Mouse (Mus musculus): ENCODE results near the gene Ifne. TPM values are rescaled to one million over a fixed set of nuclear protein-coding genes. Genes with fewer than 3 reads are reported as not detected.

The Ifne gene
- polyA plus RNA-seq, 1 experiment from 2014 or later, result not detected

- no peaks in the 10 kb centered on the region for H3K4me1 ChIP-seq (replicated peaks)
- H3K9me3 ChIP-seq, result no peaks in the 10 kb centered on the region
- H3K9ac ChIP-seq, result no peak overlapping the region
- H3K4me2 ChIP-seq, result no peak overlapping the region
- WGBS, result 92% methylated on average over 10 of the region's 10 CpGs
- no peak overlapping the region for H3K4me3 ChIP-seq
- no peak for ATAC-seq (ENCODE audit: low read depth)
- H3K36me3 ChIP-seq, result no peaks in the 10 kb centered on the region
- no peaks in the 10 kb centered on the region for H3K27me3 ChIP-seq
- H3K27ac ChIP-seq (replicated peaks), result no peak overlapping the region
Observed at GRCm38 (mm10) chr4:88909600-88910534, 29.9 kb upstream of the Ifne start.

- Histone ChIP-seq H3K4me1 (replicated peaks) (no peaks in the 10 kb centered on the region), H3K27me3 (no peaks in the 10 kb centered on the region), H3K4me2 (no peak overlapping the region), H3K36me3 (no peaks in the 10 kb centered on the region), H3K27ac (replicated peaks) (no peak overlapping the region), H3K9ac (no peak overlapping the region), H3K4me3 (no peak overlapping the region), H3K9me3 (no peaks in the 10 kb centered on the region)
- no peak for ATAC-seq (ENCODE audit: low read depth)
Observed at GRCm38 (mm10) chr4:88893201-88893754, 13.3 kb upstream of the Ifne start.

- Histone ChIP-seq H3K36me3 (no peaks in the 10 kb centered on the region), H3K4me2 (no peak overlapping the region), H3K9me3 (no peaks in the 10 kb centered on the region), H3K4me1 (replicated peaks) (no peaks in the 10 kb centered on the region), H3K27me3 (no peaks in the 10 kb centered on the region), H3K27ac (replicated peaks) (no peak overlapping the region), H3K9ac (no peak overlapping the region), H3K4me3 (no peak overlapping the region)
- ATAC-seq (ENCODE audit: low read depth), result no peak
Observed at GRCm38 (mm10) chr4:88888236-88888635, 8.2 kb upstream of the Ifne start.

- no peak overlapping the region for H3K4me2 ChIP-seq
- WGBS, result 80% methylated on average over 4 of the region's 4 CpGs
- ATAC-seq (ENCODE audit: low read depth), result no peak
Observed at GRCm38 (mm10) chr4:88878772-88879171, 1.2 kb downstream of the Ifne start.

GRCm38 (mm10) chr4:88878246-88878645 is 1.8 kb downstream of the Ifne start:
- no peak overlapping the region for H3K9ac ChIP-seq
- no peaks in the 10 kb centered on the region for H3K4me1 ChIP-seq (replicated peaks)
- WGBS, result 41% methylated on average over 10 of the region's 10 CpGs
- ATAC-seq (ENCODE audit: low read depth), result no peak
- H3K4me2 ChIP-seq, result no peak overlapping the region
- no peak overlapping the region for H3K4me3 ChIP-seq
- H3K27ac ChIP-seq (replicated peaks), result no peak overlapping the region
- no peaks in the 10 kb centered on the region for H3K27me3 ChIP-seq
- H3K9me3 ChIP-seq, result no peaks in the 10 kb centered on the region
- H3K36me3 ChIP-seq, result no peaks in the 10 kb centered on the region

More at GRCm38 (mm10) chr4:88878772-88879171, 1.2 kb downstream of the Ifne start:
- Histone ChIP-seq H3K27me3 (no peaks in the 10 kb centered on the region), H3K9ac (no peak overlapping the region), H3K4me1 (replicated peaks) (no peaks in the 10 kb centered on the region), H3K9me3 (no peaks in the 10 kb centered on the region), H3K36me3 (no peaks in the 10 kb centered on the region), H3K4me3 (no peak overlapping the region), H3K27ac (replicated peaks) (no peak overlapping the region)

- WGBS, result 80% methylated on average over 4 of the region's 4 CpGs
Observed at GRCm38 (mm10) chr4:88876520-88876919, 3.5 kb downstream of the Ifne start.

GRCm38 (mm10) chr4:88875435-88876095 is 4.4 kb downstream of the Ifne start:
- ATAC-seq (ENCODE audit: low read depth), result no peak
- WGBS, result 70% methylated on average over 4 of the region's 4 CpGs
- H3K4me2 ChIP-seq, result no peak overlapping the region

More at GRCm38 (mm10) chr4:88876520-88876919, 3.5 kb downstream of the Ifne start:
- Histone ChIP-seq H3K9ac (no peak overlapping the region), H3K4me2 (no peak overlapping the region), H3K9me3 (no peaks in the 10 kb centered on the region), H3K4me3 (no peak overlapping the region), H3K4me1 (replicated peaks) (no peaks in the 10 kb centered on the region), H3K36me3 (no peaks in the 10 kb centered on the region), H3K27me3 (peaks cover 6% of the 10 kb centered on the region), H3K27ac (replicated peaks) (no peak overlapping the region)
- no peak for ATAC-seq (ENCODE audit: low read depth)

GRCm38 (mm10) chr4:88872691-88873090 is 7.3 kb downstream of the Ifne start:
- no peak for ATAC-seq (ENCODE audit: low read depth)
- 2% methylated on average over 2 of the region's 2 CpGs for WGBS
- no peak overlapping the region for H3K4me2 ChIP-seq
- H3K4me3 ChIP-seq, result no peak overlapping the region
- no peak overlapping the region for H3K9ac ChIP-seq
- peaks cover 13% of the 10 kb centered on the region for H3K27me3 ChIP-seq
- no peak overlapping the region for H3K27ac ChIP-seq (replicated peaks)
- H3K36me3 ChIP-seq, result no peaks in the 10 kb centered on the region
- no peaks in the 10 kb centered on the region for H3K9me3 ChIP-seq
- H3K4me1 ChIP-seq (replicated peaks), result peaks cover 10% of the 10 kb centered on the region

More at GRCm38 (mm10) chr4:88875435-88876095, 4.4 kb downstream of the Ifne start:
- no peaks in the 10 kb centered on the region for H3K9me3 ChIP-seq
- no peak overlapping the region for H3K4me3 ChIP-seq
- peaks cover 11% of the 10 kb centered on the region for H3K27me3 ChIP-seq
- H3K27ac ChIP-seq (replicated peaks), result no peak overlapping the region
- H3K9ac ChIP-seq, result no peak overlapping the region
- no peaks in the 10 kb centered on the region for H3K4me1 ChIP-seq (replicated peaks)
- H3K36me3 ChIP-seq, result no peaks in the 10 kb centered on the region

GRCm38 (mm10) chr4:88867926-88868911 is 11.8 kb downstream of the Ifne start:
- H3K36me3 ChIP-seq, result no peaks in the 10 kb centered on the region
- peaks cover 28% of the 10 kb centered on the region for H3K27me3 ChIP-seq
- peak overlapping the region; percentile 75 for H3K4me2 ChIP-seq
- ATAC-seq (ENCODE audit: low read depth), result peak; percentile 73
- H3K9me3 ChIP-seq, result no peaks in the 10 kb centered on the region
- H3K4me1 ChIP-seq (replicated peaks), result peaks cover 12% of the 10 kb centered on the region
- peak overlapping the region; percentile 50 for H3K4me3 ChIP-seq
- WGBS, result 8% methylated on average over 31 of the region's 31 CpGs
- H3K9ac ChIP-seq, result peak overlapping the region; percentile 65
- H3K27ac ChIP-seq (replicated peaks), result no peak overlapping the region

- ATAC-seq (ENCODE audit: low read depth), result peak; percentile 87
- peak overlapping the region; percentile 65; the same call in 1 of the 2 replicates for H3K9ac ChIP-seq
- peaks cover 28% of the 10 kb centered on the region for H3K27me3 ChIP-seq
Observed at GRCm38 (mm10) chr4:88867366-88867925, 12.6 kb downstream of the Ifne start.

GRCm38 (mm10) chr4:88865011-88865569 is 14.9 kb downstream of the Ifne start:
- no peak overlapping the region for H3K4me3 ChIP-seq
- no peaks in the 10 kb centered on the region for H3K36me3 ChIP-seq
- H3K4me1 ChIP-seq (replicated peaks), result peaks cover 12% of the 10 kb centered on the region
- no peak overlapping the region for H3K4me2 ChIP-seq
- no peak overlapping the region for H3K27ac ChIP-seq (replicated peaks)
- no peak for ATAC-seq (ENCODE audit: low read depth)
- whole genome bisulfite sequencing, result 58% methylated on average over 6 of the region's 6 CpGs
- no peak overlapping the region for H3K9ac ChIP-seq
- H3K27me3 ChIP-seq, result 0 out of 2 replicates have a peak, but pooled peaks cover 15% of the 10 kb centered on the region
- no peaks in the 10 kb centered on the region for H3K9me3 ChIP-seq

More at GRCm38 (mm10) chr4:88867366-88867925, 12.6 kb downstream of the Ifne start:
- Histone ChIP-seq H3K4me3 (peak overlapping the region; percentile 50), H3K4me1 (replicated peaks) (peaks cover 12% of the 10 kb centered on the region), H3K4me2 (peak overlapping the region; percentile 75), H3K9me3 (no peaks in the 10 kb centered on the region), H3K36me3 (no peaks in the 10 kb centered on the region), H3K27ac (replicated peaks) (no peak overlapping the region)
- 2% methylated on average over 8 of the region's 8 CpGs for WGBS
